8 mouse cellular contexts compared by ENCODE assay signal in genomic region chr7:12910181-12910668, GRCm38 (mm10). TPM values are rescaled to one million over a fixed set of nuclear protein-coding genes. Genes with fewer than 3 reads are reported as not detected.
DNase-seq lines count a peak whose midpoint lies in the region; ATAC-seq and TF ChIP-seq lines count a peak whose summit lies in the region.

No protein-coding gene starts in this region.

- H3K9me3 ChIP-seq in heart, embryonic 11.5 days (replicated peaks; ENCODE audit: control insufficient read depth, low read length): no peaks in the 10 kb centered on the region
- no peaks in the 10 kb centered on the region for H3K9me3 ChIP-seq in kidney, embryonic 14.5 days (ENCODE audit: control insufficient read depth, low read length)
- H3K9me3 ChIP-seq in midbrain, embryonic 16.5 days (replicated peaks; ENCODE audit: control insufficient read depth, low read length, poor library complexity, severe bottlenecking): no peaks in the 10 kb centered on the region

- H3K9ac ChIP-seq in heart, embryonic 11.5 days (ENCODE audit: low read depth, low read length): peak overlapping the region; percentile 75
- peak overlapping the region; percentile 64 for H3K9ac ChIP-seq in kidney, embryonic 14.5 days (ENCODE audit: low read depth, low read length)
- H3K9ac ChIP-seq in midbrain, embryonic 16.5 days (ENCODE audit: low read depth, low read length): peak overlapping the region; percentile 65

- peaks cover 8% of the 10 kb centered on the region for H3K36me3 ChIP-seq in heart, embryonic 11.5 days (ENCODE audit: control insufficient read depth, insufficient read depth, low read length)
- H3K36me3 ChIP-seq in kidney, embryonic 14.5 days (ENCODE audit: control insufficient read depth, insufficient read depth, low read length): peaks cover 34% of the 10 kb centered on the region
- peaks cover 24% of the 10 kb centered on the region for H3K36me3 ChIP-seq in midbrain, embryonic 16.5 days (ENCODE audit: control insufficient read depth, insufficient read depth, low read length)
- peaks cover 13% of the 10 kb centered on the region for H3K36me3 ChIP-seq in spleen, adult 2 months (ENCODE audit: control insufficient read depth, insufficient read depth, low read length)

- H3K4me1 ChIP-seq in embryonic fibroblast, embryonic 13.5 days (ENCODE audit: control insufficient read depth, insufficient read depth, low read length): no peaks in the 10 kb centered on the region
- 0 out of 2 replicates have a peak, but pooled peaks cover 2% of the 10 kb centered on the region for H3K4me1 ChIP-seq in heart, embryonic 11.5 days (ENCODE audit: control insufficient read depth, insufficient read depth, low read length)
- no peaks in the 10 kb centered on the region for H3K4me1 ChIP-seq in kidney, embryonic 14.5 days (ENCODE audit: control insufficient read depth, insufficient read depth, low read length)
- H3K4me1 ChIP-seq in midbrain, embryonic 16.5 days (ENCODE audit: control insufficient read depth, insufficient read depth, low read length): peaks cover 3% of the 10 kb centered on the region; the same call in 1 of the 2 replicates
- no peaks in the 10 kb centered on the region; the same call in 1 of the 2 replicates for H3K4me1 ChIP-seq in spleen, adult 2 months (ENCODE audit: control insufficient read depth, insufficient read depth, insufficient read length)

- no peaks in the 10 kb centered on the region for H3K27me3 ChIP-seq in heart, embryonic 11.5 days (ENCODE audit: control insufficient read depth, insufficient read depth, low read length)
- no peaks in the 10 kb centered on the region for H3K27me3 ChIP-seq in kidney, embryonic 14.5 days (ENCODE audit: control insufficient read depth, insufficient read depth, low read length)
- H3K27me3 ChIP-seq in midbrain, embryonic 16.5 days (ENCODE audit: control insufficient read depth, insufficient read depth, low read depth, low read length): no peaks in the 10 kb centered on the region
- H3K27me3 ChIP-seq in spleen, adult 2 months (ENCODE audit: control insufficient read depth, insufficient read depth, low read length): no peaks in the 10 kb centered on the region

- 6% methylated on average over 19 of the region's 19 CpGs for WGBS in heart, embryonic 11.5 days (ENCODE audit: insufficient replicate concordance)
- WGBS in kidney, embryonic 14.5 days: 10% methylated on average over 19 of the region's 19 CpGs
- WGBS in midbrain, embryonic 16.5 days: 8% methylated on average over 19 of the region's 19 CpGs
- WGBS in spleen, adult 2 months: under 1% methylated on average over 19 of the region's 19 CpGs

- peak; percentile 53 for TF ChIP-seq POLR2A in embryonic fibroblast, embryonic 13.5 days (IDR thresholded peaks at IDR 0.05; ENCODE audit: low read depth, low read length)
- TF ChIP-seq POLR2A in spleen, adult 2 months (IDR thresholded peaks at IDR 0.05; ENCODE audit: low read depth, low read length): peak; percentile 44; the same call in 1 of the 2 replicates

- H3K4me2 ChIP-seq in heart, embryonic 11.5 days: peak overlapping the region; percentile 77
- peak overlapping the region; percentile 55 for H3K4me2 ChIP-seq in kidney, embryonic 14.5 days (replicated peaks; ENCODE audit: low read depth, low read length)
- peak overlapping the region; percentile 56 for H3K4me2 ChIP-seq in midbrain, embryonic 16.5 days (ENCODE audit: low read length)

- DNase-seq in left cerebral cortex, adult 18-20 months (ENCODE audit: low spot score in 2 of 2): peak; percentile 58 to 65
- no peak for DNase-seq in left cerebral cortex, adult 11 months (ENCODE audit: low spot score)
- peak; percentile 63 for DNase-seq in liver
- peak; percentile 14 to 36 for DNase-seq in spleen, adult 2 months (ENCODE audit: low read depth in 1 of 2, low spot score in 2 of 2)

- no peak for TF ChIP-seq CTCF in embryonic fibroblast, embryonic 13.5 days (IDR thresholded peaks at IDR 0.05; ENCODE audit: borderline replicate concordance, insufficient read depth, low read length)
- no peak for TF ChIP-seq CTCF in spleen, adult 2 months (IDR thresholded peaks at IDR 0.05; ENCODE audit: extremely low read depth, insufficient read depth, insufficient read length, insufficient replicate concordance)

- H3K27ac ChIP-seq in embryonic fibroblast, embryonic 13.5 days (ENCODE audit: insufficient read depth, low read length): peak overlapping the region; percentile 50; the same call in 1 of the 2 replicates
- peak overlapping the region; percentile 92 for H3K27ac ChIP-seq in heart, embryonic 11.5 days (ENCODE audit: low read depth, low read length)
- H3K27ac ChIP-seq in kidney, embryonic 14.5 days (ENCODE audit: low read depth, low read length): peak overlapping the region; percentile 92
- H3K27ac ChIP-seq in midbrain, embryonic 16.5 days (ENCODE audit: low read length): peak overlapping the region; percentile 84
- H3K27ac ChIP-seq in spleen, adult 2 months (ENCODE audit: insufficient read depth, low read length): peak overlapping the region; percentile 90

- no peak overlapping the region for H3K4me3 ChIP-seq in embryonic fibroblast, embryonic 13.5 days (ENCODE audit: insufficient read depth, low read length)
- H3K4me3 ChIP-seq in heart, embryonic 11.5 days (ENCODE audit: low read depth, low read length): peak overlapping the region; percentile 57
- H3K4me3 ChIP-seq in kidney, embryonic 14.5 days (ENCODE audit: low read length): peak overlapping the region; percentile 46
- H3K4me3 ChIP-seq in midbrain, embryonic 16.5 days (ENCODE audit: low read depth, low read length): peak overlapping the region; percentile 41
- H3K4me3 ChIP-seq in spleen, adult 2 months (ENCODE audit: extremely low read depth, insufficient read depth, insufficient read length): peak overlapping the region; percentile 73

- peak; percentile 70 for ATAC-seq in heart, embryonic 11.5 days (replicated peaks; ENCODE audit: insufficient number of reproducible peaks, low FRiP score, low TSS enrichment)
- ATAC-seq in kidney, embryonic 14.5 days (ENCODE audit: low FRiP score, low TSS enrichment): peak; percentile 87
- ATAC-seq in midbrain, embryonic 16.5 days: peak; percentile 88

RNA-seq across cellular contexts. Expression of gene Rps5, which starts 11.9 kb away (rescaled TPM):
- total RNA-seq in left cerebral cortex, adult 18-20 months (2021): 100 to 1,000 TPM; 402 to 450 TPM
- polyA plus RNA-seq in embryonic fibroblast, embryonic 13.5 days (2011; ENCODE audit: insufficient read length, low read depth, missing spikeins): 1,341 and 1,449 TPM in 2 replicates
- polyA plus RNA-seq in heart, embryonic 11.5 days (2014; fragmentation: Nextera tagmentation; extraction: Ambion mirVana): 659 and 704 TPM in 2 replicates
- polyA plus RNA-seq in kidney, embryonic 14.5 days (2014; fragmentation: Nextera tagmentation; extraction: Ambion mirVana): 1,360 and 1,560 TPM in 2 replicates
- 512 and 515 TPM in 2 replicates for polyA plus RNA-seq in midbrain, embryonic 16.5 days (2015; fragmentation: Nextera tagmentation; extraction: Ambion mirVana)
- polyA plus RNA-seq in spleen, adult 2 months (2012; rRNA removed): 2,106 and 2,648 TPM in 2 replicates

RNA-seq across cellular contexts. Expression of gene Zscan22, which starts 12.6 kb away (rescaled TPM):
- 10 to 100 TPM; 15.7 to 16.2 TPM for total RNA-seq in left cerebral cortex, adult 18-20 months (2021)
- polyA plus RNA-seq in embryonic fibroblast, embryonic 13.5 days (2011; ENCODE audit: insufficient read length, low read depth, missing spikeins): 7.6 and 9.8 TPM in 2 replicates
- 14.5 and 17.0 TPM in 2 replicates for polyA plus RNA-seq in heart, embryonic 11.5 days (2014; fragmentation: Nextera tagmentation; extraction: Ambion mirVana)
- polyA plus RNA-seq in kidney, embryonic 14.5 days (2014; fragmentation: Nextera tagmentation; extraction: Ambion mirVana): 17.7 and 22.1 TPM in 2 replicates
- polyA plus RNA-seq in midbrain, embryonic 16.5 days (2015; fragmentation: Nextera tagmentation; extraction: Ambion mirVana): 11.1 and 11.5 TPM in 2 replicates
- polyA plus RNA-seq in spleen, adult 2 months (2012; rRNA removed): 6.8 and 7.1 TPM in 2 replicates

RNA-seq across cellular contexts. Expression of gene Rnf225, which starts 17.0 kb away (rescaled TPM):
- total RNA-seq in left cerebral cortex, adult 18-20 months (2021): under 1 TPM; 0.59 to 0.60 TPM
- 0.30 and 0.63 TPM in 2 replicates for polyA plus RNA-seq in embryonic fibroblast, embryonic 13.5 days (2011; ENCODE audit: insufficient read length, low read depth, missing spikeins)
- polyA plus RNA-seq in heart, embryonic 11.5 days (2014; fragmentation: Nextera tagmentation; extraction: Ambion mirVana): 0.53 and 0.65 TPM in 2 replicates
- 0.47 and 0.76 TPM in 2 replicates for polyA plus RNA-seq in kidney, embryonic 14.5 days (2014; fragmentation: Nextera tagmentation; extraction: Ambion mirVana)
- 0.98 and 1.2 TPM in 2 replicates for polyA plus RNA-seq in midbrain, embryonic 16.5 days (2015; fragmentation: Nextera tagmentation; extraction: Ambion mirVana)
- 0.21 and 0.31 TPM in 2 replicates for polyA plus RNA-seq in spleen, adult 2 months (2012; rRNA removed)

RNA-seq across cellular contexts. Expression of gene Zfp128, which starts 29.2 kb away (rescaled TPM):
- total RNA-seq in left cerebral cortex, adult 18-20 months (2021): 1 to 10 TPM; 6.2 to 7.4 TPM
- 2.9 and 3.4 TPM in 2 replicates for polyA plus RNA-seq in embryonic fibroblast, embryonic 13.5 days (2011; ENCODE audit: insufficient read length, low read depth, missing spikeins)
- polyA plus RNA-seq in heart, embryonic 11.5 days (2014; fragmentation: Nextera tagmentation; extraction: Ambion mirVana): 2.8 and 3.6 TPM in 2 replicates
- 4.0 and 4.5 TPM in 2 replicates for polyA plus RNA-seq in kidney, embryonic 14.5 days (2014; fragmentation: Nextera tagmentation; extraction: Ambion mirVana)
- polyA plus RNA-seq in midbrain, embryonic 16.5 days (2015; fragmentation: Nextera tagmentation; extraction: Ambion mirVana): 8.2 and 8.7 TPM in 2 replicates
- polyA plus RNA-seq in spleen, adult 2 months (2012; rRNA removed): 0.65 and 0.85 TPM in 2 replicates

RNA-seq across cellular contexts. Expression of gene Zfp324, which starts 55.4 kb away (rescaled TPM):
- total RNA-seq in left cerebral cortex, adult 18-20 months (2021): 1 to 10 TPM; 9.4 to 9.6 TPM
- 5.5 and 6.9 TPM in 2 replicates for polyA plus RNA-seq in embryonic fibroblast, embryonic 13.5 days (2011; ENCODE audit: insufficient read length, low read depth, missing spikeins)
- 6.8 and 7.1 TPM in 2 replicates for polyA plus RNA-seq in heart, embryonic 11.5 days (2014; fragmentation: Nextera tagmentation; extraction: Ambion mirVana)
- 6.9 and 9.3 TPM in 2 replicates for polyA plus RNA-seq in kidney, embryonic 14.5 days (2014; fragmentation: Nextera tagmentation; extraction: Ambion mirVana)
- 14.5 and 14.9 TPM in 2 replicates for polyA plus RNA-seq in midbrain, embryonic 16.5 days (2015; fragmentation: Nextera tagmentation; extraction: Ambion mirVana)
- polyA plus RNA-seq in spleen, adult 2 months (2012; rRNA removed): 3.7 and 4.7 TPM in 2 replicates
